Mouse (Mus musculus) spleen, adult 2 months (tissue): ENCODE measurements at regions not wholly inside any gene's neighbourhood (a gene's known extent, or its start where the extent isn't known, plus 50 kb on each side); places are given as distances from the start of the nearest gene placed in this dataset.

Experiments
- DNase-seq, 2 experiments: peaks; one replicate each; pipeline versions ENCODE4 v3.0.0 to v3.0.0-alpha.2; 2012 to 2021; ENCODE audit warnings: low spot score in 2 of 2, low read depth in 1 of 2
- H3K27ac ChIP-seq: fragments of 200-500 bp; 2 replicates; pipeline ENCODE4 v1.5.1; 2012; ENCODE audit warnings: low read length, inconsistent platforms; ENCODE audit not compliant: insufficient read depth
- H3K27me3 ChIP-seq: fragments of 200-500 bp; 2 replicates; pipeline ENCODE4 v1.6.1; 2012; ENCODE audit warnings: mild to moderate bottlenecking, moderate library complexity, low read length, inconsistent platforms; ENCODE audit not compliant: control insufficient read depth, insufficient read depth
- H3K36me3 ChIP-seq: fragments of 200-500 bp; 2 replicates; pipeline ENCODE4 v1.6.1; 2012; ENCODE audit warnings: mild to moderate bottlenecking, low read length, inconsistent platforms; ENCODE audit not compliant: control insufficient read depth, insufficient read depth
- H3K4me1 ChIP-seq: fragments of 200-500 bp; 2 replicates; pipeline ENCODE4 v1.6.1; 2011; ENCODE audit warnings: inconsistent platforms; ENCODE audit not compliant: control insufficient read depth, insufficient read depth, insufficient read length
- H3K4me3 ChIP-seq: fragments of 200-500 bp; 2 replicates; pipeline ENCODE4 v1.5.1; 2011; ENCODE audit warnings: mild to moderate bottlenecking, inconsistent platforms; ENCODE audit not compliant: insufficient read depth, insufficient read length; ENCODE audit errors: extremely low read depth
- CTCF ChIP-seq: fragments of 200-500 bp; IDR thresholded peaks from 2 replicates; pipeline ENCODE4 v1.5.1; 2011; ENCODE audit warnings: mild to moderate bottlenecking, inconsistent platforms; ENCODE audit not compliant: insufficient read depth, insufficient read length, insufficient replicate concordance; ENCODE audit errors: extremely low read depth
- POLR2A ChIP-seq: fragments of 200-500 bp; IDR thresholded peaks from 2 replicates; pipeline ENCODE4 v1.6.1; 2011; ENCODE audit warnings: low read depth, low read length, inconsistent platforms
- WGBS: fragments of 180-500 bp; shearing (Covaris S2); methylation state at CpG from one replicate; pipeline ENCODE4 v1.1.7; 2018; 5-methylcytosine and 5-hydroxymethylcytosine counted together

DNA sequence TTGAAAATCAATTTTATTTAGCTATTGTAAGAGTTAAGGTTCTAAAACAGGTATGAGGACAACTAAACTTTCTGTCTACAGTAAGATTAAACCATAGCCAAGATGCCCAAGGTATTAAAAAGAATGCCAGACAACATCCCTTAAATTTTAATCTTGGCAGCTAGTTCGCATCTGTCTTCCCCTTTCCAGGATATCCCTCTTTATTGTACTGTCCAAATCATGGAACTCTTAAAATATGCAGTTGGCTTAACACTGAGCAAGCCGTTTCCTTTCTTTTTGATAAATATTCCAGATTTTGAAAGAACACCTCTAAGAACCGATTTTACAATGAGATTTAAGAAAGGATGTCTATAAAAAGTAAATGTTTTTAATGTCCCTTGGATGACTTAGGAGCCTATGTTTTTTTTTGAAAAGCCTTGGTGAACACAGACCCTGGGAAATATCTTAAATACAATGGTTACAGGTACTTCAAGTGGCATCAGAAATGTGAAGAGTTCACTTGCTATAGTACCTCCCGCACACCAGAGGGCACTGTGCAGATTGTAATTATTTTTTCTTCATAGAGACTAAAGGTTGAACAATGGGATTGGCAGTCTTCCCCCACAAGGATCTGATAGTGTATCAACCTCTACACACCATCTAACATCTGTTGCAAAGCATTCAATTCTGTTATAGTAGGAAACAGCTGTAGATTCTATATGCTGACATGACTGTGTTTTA lies 237.5 kb upstream of the Gm12728 start:
- Histone ChIP-seq H3K4me3 (no peak overlapping the region; the same call in 1 of the 2 replicates), H3K4me1 (no peaks in the 10 kb centered on the region), H3K36me3 (no peaks in the 10 kb centered on the region), H3K27me3 (no peaks in the 10 kb centered on the region), H3K27ac (no peak overlapping the region)
- WGBS, result 91% methylated on average over 4 of the region's 4 CpGs
- TF ChIP-seq CTCF (no peak), POLR2A (no peak)
- DNase-seq, result no peak

DNA sequence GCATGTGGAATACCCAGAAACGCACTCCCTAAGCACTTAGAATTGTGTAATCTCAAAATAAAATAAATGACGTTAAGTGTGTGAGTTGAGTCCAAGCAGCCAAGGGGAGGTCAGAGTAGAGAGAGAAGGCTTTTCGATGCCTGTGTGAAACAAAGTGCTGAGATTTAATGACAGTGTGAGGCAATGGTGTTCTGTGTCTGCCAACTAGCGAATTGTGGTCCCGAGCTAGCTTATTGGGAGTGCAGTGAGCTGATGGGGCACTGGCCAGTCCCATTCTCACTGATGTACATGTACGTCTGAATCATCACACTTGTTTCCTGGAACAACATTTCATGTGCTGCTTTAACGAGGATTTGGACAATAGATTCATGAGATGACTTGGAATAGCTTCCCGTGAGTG lies 234.7 kb upstream of the Gm12728 start:
- no peak for DNase-seq
- Histone ChIP-seq H3K4me3 (no peak overlapping the region), H3K27me3 (no peaks in the 10 kb centered on the region), H3K27ac (no peak overlapping the region), H3K4me1 (no peaks in the 10 kb centered on the region), H3K36me3 (no peaks in the 10 kb centered on the region)
- TF ChIP-seq POLR2A (no peak), CTCF (no peak)
- WGBS, result 89% methylated on average over 8 of the region's 8 CpGs

DNA sequence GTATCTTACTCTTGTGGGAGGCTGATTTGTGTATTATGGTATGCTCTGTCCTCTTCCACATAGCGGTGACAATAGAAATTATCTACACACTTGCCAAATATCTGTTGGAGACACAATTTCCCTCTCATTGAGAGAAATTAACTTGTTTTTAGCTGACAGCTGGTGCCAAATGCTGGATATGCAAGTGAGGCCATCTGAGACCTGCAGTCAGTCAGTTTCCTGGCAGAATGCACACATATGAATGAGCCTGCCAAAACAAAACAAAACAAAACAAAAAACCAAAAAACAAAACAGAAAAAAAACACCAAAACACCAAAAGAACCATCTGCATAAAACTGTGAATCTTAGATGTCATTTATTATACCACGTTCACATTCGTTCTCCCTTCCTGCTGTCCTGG lies 233.7 kb upstream of the Gm12728 start:
- no peak for TF ChIP-seq POLR2A
- no peak for TF ChIP-seq CTCF
- no peaks in the 10 kb centered on the region for H3K36me3 ChIP-seq
- no peak overlapping the region for H3K4me3 ChIP-seq
- no peaks in the 10 kb centered on the region for H3K4me1 ChIP-seq
- H3K27ac ChIP-seq, result no peak overlapping the region
- no peak for DNase-seq
- WGBS, result 89% methylated on average over 3 of the region's 3 CpGs
- no peaks in the 10 kb centered on the region for H3K27me3 ChIP-seq

DNA sequence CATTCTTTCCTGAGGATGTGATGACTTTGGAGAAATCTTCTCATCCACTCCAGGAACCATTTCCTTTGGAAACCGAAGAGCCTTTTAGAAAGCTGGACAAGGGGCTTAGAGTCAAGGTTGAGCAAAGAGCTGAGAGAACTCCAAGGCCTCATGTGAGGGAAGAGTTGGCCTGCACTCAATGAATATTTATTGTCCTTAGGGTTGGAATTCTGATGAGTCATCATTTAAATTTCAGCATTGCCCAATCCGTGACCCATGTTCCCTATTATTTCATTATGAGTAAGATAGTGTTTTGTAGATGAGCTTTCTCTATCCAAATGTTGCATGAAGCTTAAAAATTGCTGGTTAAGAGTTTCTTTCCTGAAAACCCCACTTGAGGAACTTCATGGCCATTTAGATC lies 232.3 kb upstream of the Gm12728 start:
- DNase-seq, result no peak
- TF ChIP-seq POLR2A (no peak), CTCF (no peak)
- 74% methylated on average over 2 of the region's 2 CpGs for WGBS
- no peak overlapping the region for H3K27ac ChIP-seq
- no peaks in the 10 kb centered on the region for H3K4me1 ChIP-seq
- no peaks in the 10 kb centered on the region for H3K27me3 ChIP-seq
- no peaks in the 10 kb centered on the region for H3K36me3 ChIP-seq
- H3K4me3 ChIP-seq, result no peak overlapping the region

DNA sequence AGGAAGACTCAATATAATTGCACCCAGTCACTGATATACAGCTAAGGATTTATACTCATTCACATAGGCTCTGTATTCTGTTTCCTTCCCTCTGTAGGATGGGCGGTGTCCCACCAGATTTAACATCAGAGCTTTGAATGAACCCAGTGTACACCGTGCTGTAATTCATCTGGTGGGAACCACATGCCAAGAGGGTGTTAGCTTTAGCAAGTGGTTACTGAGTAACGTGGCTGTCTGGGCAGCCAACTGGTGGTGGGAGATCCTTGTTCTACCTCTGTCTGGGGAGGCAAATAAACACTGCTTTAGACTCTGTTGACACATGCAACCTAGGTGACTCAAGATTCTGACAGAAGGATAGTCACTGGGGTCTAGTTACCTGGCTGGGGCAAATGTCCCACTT lies 229.6 kb upstream of the Gm12728 start:
- TF ChIP-seq CTCF, result no peak
- TF ChIP-seq POLR2A, result no peak
- Histone ChIP-seq H3K4me3 (no peak overlapping the region), H3K27me3 (no peaks in the 10 kb centered on the region), H3K27ac (no peak overlapping the region), H3K4me1 (no peaks in the 10 kb centered on the region), H3K36me3 (no peaks in the 10 kb centered on the region)
- DNase-seq, result no peak
- WGBS, result 77% methylated on average over 3 of the region's 3 CpGs

DNA sequence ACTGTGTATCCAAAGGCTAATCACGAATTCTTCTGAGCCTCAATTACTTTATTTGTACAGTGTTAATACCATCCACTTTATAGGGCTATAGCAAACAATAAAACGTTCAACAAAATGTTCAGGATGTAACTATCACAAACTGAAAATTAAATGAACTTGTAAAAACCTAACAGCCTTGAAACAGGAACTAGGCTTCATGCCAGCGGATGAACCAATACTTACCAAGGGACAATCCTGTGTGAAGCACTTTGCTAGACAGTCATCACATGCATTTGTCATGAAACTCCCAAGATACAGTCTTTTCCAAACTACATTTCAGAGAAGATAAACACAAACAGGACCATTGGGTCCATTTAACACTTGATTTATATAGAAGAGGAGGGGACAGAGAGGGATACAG lies 228.9 kb upstream of the Gm12728 start:
- Histone ChIP-seq H3K27me3 (no peaks in the 10 kb centered on the region), H3K36me3 (no peaks in the 10 kb centered on the region), H3K4me1 (no peaks in the 10 kb centered on the region), H3K27ac (no peak overlapping the region), H3K4me3 (no peak overlapping the region)
- no peak for DNase-seq
- 68% methylated on average over 3 of the region's 3 CpGs for WGBS
- no peak for TF ChIP-seq CTCF
- no peak for TF ChIP-seq POLR2A

DNA sequence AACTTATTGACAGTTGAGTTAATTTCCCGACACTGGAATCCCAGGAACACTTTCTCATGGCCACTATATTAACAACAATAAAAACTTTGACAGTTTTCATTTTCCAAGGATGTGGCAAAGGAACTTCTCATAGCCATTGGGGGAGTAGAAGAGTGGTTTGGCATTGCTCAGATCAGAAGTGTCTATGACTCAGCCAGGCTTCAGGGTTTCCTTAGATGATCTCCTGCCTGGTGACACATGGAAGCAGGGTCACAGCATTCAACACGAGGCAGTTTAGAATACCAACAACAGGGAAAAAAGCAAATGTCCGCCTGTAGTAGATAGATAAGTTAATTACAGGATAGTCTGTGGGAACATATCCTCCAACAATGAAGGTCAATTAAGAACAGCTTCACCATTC lies 228.1 kb upstream of the Gm12728 start:
- Histone ChIP-seq H3K27ac (no peak overlapping the region), H3K27me3 (no peaks in the 10 kb centered on the region), H3K36me3 (no peaks in the 10 kb centered on the region), H3K4me1 (no peaks in the 10 kb centered on the region), H3K4me3 (no peak overlapping the region)
- TF ChIP-seq CTCF, result no peak
- no peak for TF ChIP-seq POLR2A
- DNase-seq, result no peak
- WGBS, result 82% methylated on average over 3 of the region's 3 CpGs

DNA sequence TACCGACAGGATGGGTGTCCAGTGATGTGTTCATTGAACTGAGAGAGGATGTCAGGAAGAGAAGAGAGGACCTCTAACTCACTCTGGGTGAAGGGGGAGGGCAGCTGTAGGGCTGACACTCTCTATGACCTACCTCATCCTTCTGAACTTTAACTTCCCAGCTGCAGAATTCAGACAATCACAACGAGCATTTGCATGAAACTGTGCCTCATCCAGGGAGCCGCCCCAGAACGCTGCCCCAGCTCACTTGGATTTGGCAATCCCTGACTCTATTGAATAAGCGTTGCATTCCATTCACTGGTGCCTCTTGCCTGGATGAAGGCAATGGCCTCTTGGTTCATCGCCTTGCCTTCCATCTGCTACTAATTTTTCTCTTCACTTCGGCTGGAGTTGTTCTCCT lies 223.9 kb upstream of the Gm12728 start:
- Histone ChIP-seq H3K27me3 (no peaks in the 10 kb centered on the region), H3K27ac (no peak overlapping the region), H3K4me3 (no peak overlapping the region), H3K36me3 (no peaks in the 10 kb centered on the region), H3K4me1 (no peaks in the 10 kb centered on the region)
- WGBS, result 85% methylated on average over 7 of the region's 7 CpGs
- TF ChIP-seq POLR2A (no peak), CTCF (no peak)
- no peak for DNase-seq
